Mouse (Mus musculus): ENCODE data around the gene Cdk17. TPM values are rescaled to one million over a fixed set of nuclear protein-coding genes. Genes with fewer than 3 reads are reported as not detected.
A peak's percentile ranks its signal among the peaks of the same experiment; 100 is the strongest.

Gene Cdk17
- 8.3 and 8.7 TPM in 2 replicates for polyA plus RNA-seq (2015; fragmentation: Nextera tagmentation; extraction: Ambion mirVana)

DNA sequence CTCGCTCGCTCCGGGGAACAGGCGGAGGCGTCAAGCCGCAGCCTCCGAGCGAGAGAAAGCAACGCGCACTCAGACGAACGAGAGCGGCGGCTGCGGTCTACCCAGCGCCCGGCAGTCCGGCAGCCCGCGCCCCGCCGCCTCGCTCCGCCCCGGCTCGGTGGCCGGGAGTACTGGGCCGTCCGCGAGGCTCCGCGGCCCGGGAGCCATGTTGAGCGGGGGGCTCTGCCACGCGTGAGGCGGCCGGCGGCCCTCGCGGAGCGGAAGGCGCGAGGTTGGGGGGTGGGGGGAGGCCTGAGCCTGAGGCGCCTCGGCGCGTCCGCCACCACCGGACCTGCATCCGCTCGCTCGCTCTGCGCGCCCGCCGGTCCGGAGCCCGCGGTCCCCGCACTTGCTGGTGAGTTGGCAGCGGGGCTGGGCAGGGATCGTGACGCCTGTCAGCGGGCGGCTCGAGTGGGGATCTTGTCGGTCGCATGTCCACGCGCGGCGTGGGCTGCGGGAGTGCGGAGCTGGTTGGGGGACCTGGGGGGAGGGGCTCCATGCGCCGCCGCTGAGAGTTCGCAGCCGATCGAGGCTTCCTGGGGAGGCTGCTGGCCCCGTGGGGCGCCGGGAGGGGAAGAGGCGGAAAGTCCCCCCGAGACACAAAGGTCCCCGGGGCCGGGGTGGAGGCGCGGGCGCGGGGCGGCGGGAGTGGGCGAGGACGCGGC, at the start of gene Cdk17:
Gene Cdk17, plus strand, starts transcription at position 69 of the 704 bp plus-strand sequence.
- peak within 1 kb of the TSS; percentile 94 for H3K27ac ChIP-seq (ENCODE audit: low read length)
- no peaks in the 10 kb centered on the region for H3K27me3 ChIP-seq (ENCODE audit: control insufficient read depth, insufficient read depth, low read depth, low read length)
- WGBS (ENCODE audit: insufficient replicate concordance) = under 1% methylated on average over 82 of the region's 97 CpGs
- H3K36me3 ChIP-seq (ENCODE audit: control insufficient read depth, insufficient read depth) = no peaks in the 10 kb centered on the region
- no peaks in the 10 kb centered on the region for H3K9me3 ChIP-seq (replicated peaks; ENCODE audit: control insufficient read depth, low read length)
- H3K4me1 ChIP-seq (ENCODE audit: control insufficient read depth, low read depth, low read length) = peaks cover 32% of the 10 kb centered on the region
- H3K4me2 ChIP-seq (ENCODE audit: low read depth, low read length) = peak within 1 kb of the TSS; percentile 82
- peak within 1 kb of the TSS; percentile 100 for H3K4me3 ChIP-seq (ENCODE audit: low read depth, low read length)
- peak; percentile 76 for ATAC-seq (ENCODE audit: low read depth)
- H3K9ac ChIP-seq (ENCODE audit: low read depth, low read length) = peak within 1 kb of the TSS; percentile 88

DNA sequence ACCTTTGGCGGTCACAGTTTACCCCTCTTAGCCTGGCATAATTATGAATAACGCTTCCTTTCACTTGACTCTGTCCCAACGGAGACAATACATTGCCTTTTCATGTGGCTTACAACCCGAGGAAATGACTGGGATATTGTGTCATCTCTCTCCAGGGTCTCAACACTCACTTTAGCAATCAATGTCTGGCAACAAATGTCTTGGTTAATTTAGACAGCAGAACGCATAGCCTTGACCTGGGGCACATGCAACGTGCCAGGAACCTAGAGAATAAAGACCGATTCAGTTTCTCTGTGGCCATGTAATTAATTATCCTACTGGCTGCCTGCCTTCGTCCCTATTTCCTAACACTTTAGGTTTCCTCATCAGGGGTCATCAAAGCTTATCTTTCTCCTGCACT, 49.3 kb upstream of the Cdk17 start:
- Histone ChIP-seq H3K27me3 (ENCODE audit: control insufficient read depth, insufficient read depth, low read depth, low read length) (no peaks in the 10 kb centered on the region), H3K9ac (ENCODE audit: low read depth, low read length) (no peak overlapping the region), H3K4me3 (ENCODE audit: low read depth, low read length) (no peak overlapping the region), H3K4me1 (ENCODE audit: control insufficient read depth, low read depth, low read length) (peaks cover 3% of the 10 kb centered on the region), H3K4me2 (ENCODE audit: low read depth, low read length) (no peak overlapping the region), H3K36me3 (ENCODE audit: control insufficient read depth, insufficient read depth) (no peaks in the 10 kb centered on the region), H3K9me3 (replicated peaks; ENCODE audit: control insufficient read depth, low read length) (no peaks in the 10 kb centered on the region), H3K27ac (ENCODE audit: low read length) (no peak overlapping the region)
- WGBS (ENCODE audit: insufficient replicate concordance) = 48% methylated on average over 8 of the region's 8 CpGs
- no peak for ATAC-seq (ENCODE audit: low read depth)

GRCm38 (mm10) chr10:93112021-93112420, 48.7 kb upstream of the Cdk17 start:
- Histone ChIP-seq H3K9me3 (replicated peaks; ENCODE audit: control insufficient read depth, low read length) (no peaks in the 10 kb centered on the region), H3K27ac (ENCODE audit: low read length) (no peak overlapping the region), H3K36me3 (ENCODE audit: control insufficient read depth, insufficient read depth) (no peaks in the 10 kb centered on the region), H3K4me3 (ENCODE audit: low read depth, low read length) (no peak overlapping the region), H3K4me1 (ENCODE audit: control insufficient read depth, low read depth, low read length) (peaks cover 3% of the 10 kb centered on the region), H3K27me3 (ENCODE audit: control insufficient read depth, insufficient read depth, low read depth, low read length) (no peaks in the 10 kb centered on the region), H3K4me2 (ENCODE audit: low read depth, low read length) (no peak overlapping the region), H3K9ac (ENCODE audit: low read depth, low read length) (no peak overlapping the region)
- 71% methylated on average over 6 of the region's 6 CpGs for WGBS (ENCODE audit: insufficient replicate concordance)
- no peak for ATAC-seq (ENCODE audit: low read depth)

GRCm38 (mm10) chr10:93113968-93114367, 46.7 kb upstream of the Cdk17 start:
- peaks cover 3% of the 10 kb centered on the region for H3K4me1 ChIP-seq (ENCODE audit: control insufficient read depth, low read depth, low read length)
- H3K27ac ChIP-seq (ENCODE audit: low read length) = no peak overlapping the region
- 78% methylated on average over 8 of the region's 8 CpGs for WGBS (ENCODE audit: insufficient replicate concordance)
- H3K9ac ChIP-seq (ENCODE audit: low read depth, low read length) = no peak overlapping the region
- no peaks in the 10 kb centered on the region for H3K27me3 ChIP-seq (ENCODE audit: control insufficient read depth, insufficient read depth, low read depth, low read length)
- no peak overlapping the region for H3K4me2 ChIP-seq (ENCODE audit: low read depth, low read length)
- ATAC-seq (ENCODE audit: low read depth) = no peak
- H3K9me3 ChIP-seq (replicated peaks; ENCODE audit: control insufficient read depth, low read length) = no peaks in the 10 kb centered on the region
- H3K36me3 ChIP-seq (ENCODE audit: control insufficient read depth, insufficient read depth) = no peaks in the 10 kb centered on the region
- H3K4me3 ChIP-seq (ENCODE audit: low read depth, low read length) = no peak overlapping the region

DNA sequence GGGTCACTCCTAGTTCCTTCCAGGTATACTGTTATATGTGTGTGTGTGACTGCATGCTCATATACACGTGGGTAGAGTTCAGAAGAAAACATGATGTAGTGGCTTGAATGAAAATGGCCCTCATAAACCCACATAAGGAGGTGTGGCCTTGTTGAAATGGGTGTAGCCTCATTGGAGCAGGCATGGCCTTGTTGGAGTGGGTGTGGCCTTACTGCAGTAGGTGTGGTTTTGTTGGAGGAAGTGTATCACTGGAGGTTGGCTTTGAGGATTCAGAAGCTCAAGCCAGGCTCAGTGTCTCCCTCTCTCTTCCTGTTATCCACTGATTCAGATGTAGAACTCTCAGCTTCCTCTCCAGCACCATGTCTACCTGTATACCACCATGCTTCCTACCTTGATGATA, 45.9 kb upstream of the Cdk17 start:
- 83% methylated on average over 1 of the region's 1 CpGs for WGBS (ENCODE audit: insufficient replicate concordance)
- ATAC-seq (ENCODE audit: low read depth) = peak; percentile 66

DNA sequence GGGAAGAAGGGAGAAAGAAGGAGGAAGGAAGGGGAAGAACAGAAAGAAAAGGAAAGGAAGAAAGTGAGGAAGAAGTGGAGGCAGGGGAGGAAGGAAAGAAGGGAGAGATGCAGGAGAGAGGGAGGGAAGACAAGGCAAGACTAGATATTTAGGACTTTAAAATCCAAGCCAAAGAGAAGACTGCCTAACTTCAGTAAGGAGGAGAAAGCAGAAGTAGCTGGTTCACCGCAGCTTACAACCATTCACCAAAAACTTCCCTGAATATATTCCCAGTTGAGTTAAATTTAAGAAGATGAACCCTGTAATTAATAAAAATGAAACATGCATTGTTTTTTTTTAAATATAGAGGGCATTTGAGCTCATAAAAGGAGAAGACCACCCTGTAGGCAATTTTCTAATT, 44.9 kb upstream of the Cdk17 start:
- Histone ChIP-seq H3K4me1 (ENCODE audit: control insufficient read depth, low read depth, low read length) (peaks cover 3% of the 10 kb centered on the region), H3K27me3 (ENCODE audit: control insufficient read depth, insufficient read depth, low read depth, low read length) (no peaks in the 10 kb centered on the region), H3K9ac (ENCODE audit: low read depth, low read length) (no peak overlapping the region), H3K4me3 (ENCODE audit: low read depth, low read length) (no peak overlapping the region), H3K27ac (ENCODE audit: low read length) (no peak overlapping the region), H3K36me3 (ENCODE audit: control insufficient read depth, insufficient read depth) (no peaks in the 10 kb centered on the region), H3K4me2 (ENCODE audit: low read depth, low read length) (no peak overlapping the region), H3K9me3 (replicated peaks; ENCODE audit: control insufficient read depth, low read length) (no peaks in the 10 kb centered on the region)
- no peak for ATAC-seq (ENCODE audit: low read depth)
- WGBS (ENCODE audit: insufficient replicate concordance) = 18% methylated on average over 1 of the region's 1 CpGs

More for the DNA sequence above, 45.9 kb upstream of the Cdk17 start:
- no peaks in the 10 kb centered on the region for H3K27me3 ChIP-seq (ENCODE audit: control insufficient read depth, insufficient read depth, low read depth, low read length)
- H3K36me3 ChIP-seq (ENCODE audit: control insufficient read depth, insufficient read depth) = no peaks in the 10 kb centered on the region
- no peak overlapping the region for H3K9ac ChIP-seq (ENCODE audit: low read depth, low read length)
- no peak overlapping the region for H3K4me3 ChIP-seq (ENCODE audit: low read depth, low read length)
- H3K4me1 ChIP-seq (ENCODE audit: control insufficient read depth, low read depth, low read length) = peaks cover 3% of the 10 kb centered on the region
- H3K4me2 ChIP-seq (ENCODE audit: low read depth, low read length) = no peak overlapping the region
- no peak overlapping the region for H3K27ac ChIP-seq (ENCODE audit: low read length)
- H3K9me3 ChIP-seq (replicated peaks; ENCODE audit: control insufficient read depth, low read length) = no peaks in the 10 kb centered on the region

DNA sequence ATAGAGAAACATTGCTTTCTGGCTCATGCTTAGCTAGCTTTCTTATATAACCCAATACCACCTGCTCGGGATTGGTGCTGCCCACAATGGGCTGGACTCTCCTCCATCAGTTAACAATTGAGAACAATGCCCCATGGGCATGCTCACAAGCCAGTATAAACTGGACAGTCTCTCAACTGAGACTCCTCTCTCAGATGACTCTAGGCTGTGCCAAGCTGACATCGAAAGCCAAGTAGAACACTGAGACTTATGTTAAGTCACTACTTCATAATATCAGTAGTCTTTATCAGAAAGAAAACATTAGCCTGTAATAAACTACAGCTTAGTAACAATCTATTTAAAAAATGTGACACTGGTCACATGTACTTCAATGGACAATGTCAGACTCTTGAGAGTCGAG, 44.0 kb upstream of the Cdk17 start:
- H3K27me3 ChIP-seq (ENCODE audit: control insufficient read depth, insufficient read depth, low read depth, low read length) = no peaks in the 10 kb centered on the region
- no peak overlapping the region for H3K4me2 ChIP-seq (ENCODE audit: low read depth, low read length)
- peaks cover 9% of the 10 kb centered on the region for H3K4me1 ChIP-seq (ENCODE audit: control insufficient read depth, low read depth, low read length)
- H3K36me3 ChIP-seq (ENCODE audit: control insufficient read depth, insufficient read depth) = no peaks in the 10 kb centered on the region
- no peaks in the 10 kb centered on the region for H3K9me3 ChIP-seq (replicated peaks; ENCODE audit: control insufficient read depth, low read length)
- 55% methylated on average over 3 of the region's 3 CpGs for WGBS (ENCODE audit: insufficient replicate concordance)
- ATAC-seq (ENCODE audit: low read depth) = no peak
- no peak overlapping the region for H3K4me3 ChIP-seq (ENCODE audit: low read depth, low read length)
- H3K27ac ChIP-seq (ENCODE audit: low read length) = no peak overlapping the region
- H3K9ac ChIP-seq (ENCODE audit: low read depth, low read length) = no peak overlapping the region

DNA sequence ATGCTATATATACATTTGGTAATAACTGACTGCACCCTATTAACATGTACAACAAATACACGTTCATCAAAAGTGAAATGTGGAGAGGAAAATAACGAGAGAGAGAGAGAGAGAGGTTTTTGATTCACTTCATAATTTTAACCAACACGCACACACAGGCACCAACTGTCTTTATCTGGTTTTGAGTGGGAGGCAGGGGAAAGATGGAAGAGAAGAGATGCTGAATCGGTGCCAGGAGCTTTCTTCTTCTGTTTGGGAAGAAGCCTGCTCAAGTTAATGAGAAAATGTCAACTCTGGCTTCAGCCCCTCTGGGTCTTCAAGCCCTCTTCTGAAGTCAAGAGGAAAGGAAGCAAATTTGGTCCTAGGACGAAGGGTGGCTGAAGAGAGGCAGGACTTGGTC, 40.9 kb upstream of the Cdk17 start:
- Histone ChIP-seq H3K4me3 (ENCODE audit: low read depth, low read length) (no peak overlapping the region), H3K27me3 (ENCODE audit: control insufficient read depth, insufficient read depth, low read depth, low read length) (no peaks in the 10 kb centered on the region), H3K27ac (ENCODE audit: low read length) (no peak overlapping the region), H3K36me3 (ENCODE audit: control insufficient read depth, insufficient read depth) (no peaks in the 10 kb centered on the region), H3K9ac (ENCODE audit: low read depth, low read length) (no peak overlapping the region), H3K4me1 (ENCODE audit: control insufficient read depth, low read depth, low read length) (peaks cover 29% of the 10 kb centered on the region), H3K4me2 (ENCODE audit: low read depth, low read length) (no peak overlapping the region), H3K9me3 (replicated peaks; ENCODE audit: control insufficient read depth, low read length) (no peaks in the 10 kb centered on the region)
- ATAC-seq (ENCODE audit: low read depth) = no peak
- 69% methylated on average over 5 of the region's 5 CpGs for WGBS (ENCODE audit: insufficient replicate concordance)

DNA sequence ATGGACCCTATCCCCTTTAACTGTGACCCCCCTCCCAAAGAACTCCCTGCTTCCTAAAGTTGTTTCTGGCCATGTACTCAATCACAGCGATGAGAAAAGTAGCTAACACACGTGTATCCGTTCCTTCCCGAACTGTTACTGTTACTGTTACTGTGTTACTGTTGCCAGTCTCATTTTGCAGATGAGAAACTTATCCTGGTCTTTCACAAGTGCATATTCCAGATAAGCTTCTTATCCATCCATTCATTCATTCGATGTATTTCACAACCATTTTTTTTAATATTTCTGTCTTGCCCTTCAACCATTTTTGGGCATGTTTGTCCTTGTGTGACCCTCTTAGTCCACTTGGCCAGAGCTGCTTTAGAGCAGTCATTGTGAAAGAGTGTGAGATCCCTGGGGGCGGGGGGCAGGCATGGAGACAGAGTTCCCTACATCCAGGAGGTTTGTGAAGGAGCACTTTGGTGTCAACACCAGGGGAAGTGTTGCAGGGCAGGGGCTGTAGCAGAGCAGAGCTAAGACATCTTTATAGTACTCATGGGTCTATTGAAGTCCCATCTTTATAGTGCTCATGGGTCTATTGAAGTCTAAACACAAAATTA, 39.3 kb upstream of the Cdk17 start:
- WGBS (ENCODE audit: insufficient replicate concordance) = 46% methylated on average over 6 of the region's 6 CpGs
- no peaks in the 10 kb centered on the region for H3K27me3 ChIP-seq (ENCODE audit: control insufficient read depth, insufficient read depth, low read depth, low read length)
- no peak for ATAC-seq (ENCODE audit: low read depth)
- H3K4me2 ChIP-seq (ENCODE audit: low read depth, low read length) = no peak overlapping the region
- H3K27ac ChIP-seq (ENCODE audit: low read length) = no peak overlapping the region
- no peaks in the 10 kb centered on the region for H3K9me3 ChIP-seq (replicated peaks; ENCODE audit: control insufficient read depth, low read length)
- peaks cover 33% of the 10 kb centered on the region for H3K4me1 ChIP-seq (ENCODE audit: control insufficient read depth, low read depth, low read length)
- no peak overlapping the region for H3K9ac ChIP-seq (ENCODE audit: low read depth, low read length)
- H3K36me3 ChIP-seq (ENCODE audit: control insufficient read depth, insufficient read depth) = no peaks in the 10 kb centered on the region
- no peak overlapping the region for H3K4me3 ChIP-seq (ENCODE audit: low read depth, low read length)

Data from liver, embryonic 16.5 days (tissue).